Mouse (Mus musculus) cerebellum, postnatal 36 days (tissue): ENCODE data around the gene Il15ra.
"Not testable (repeated sequence)": the region's sequence is repeated elsewhere in the genome, so short reads cannot be mapped to it uniquely, and the experiment has no call there.

Source experiments
- DNase-seq, 2 experiments: peaks; one replicate each; pipeline ENCODE4 v3.0.0; 2021 to 2022; ENCODE audit warnings: mixed read lengths in 2 of 2

The Il15ra gene

DNA sequence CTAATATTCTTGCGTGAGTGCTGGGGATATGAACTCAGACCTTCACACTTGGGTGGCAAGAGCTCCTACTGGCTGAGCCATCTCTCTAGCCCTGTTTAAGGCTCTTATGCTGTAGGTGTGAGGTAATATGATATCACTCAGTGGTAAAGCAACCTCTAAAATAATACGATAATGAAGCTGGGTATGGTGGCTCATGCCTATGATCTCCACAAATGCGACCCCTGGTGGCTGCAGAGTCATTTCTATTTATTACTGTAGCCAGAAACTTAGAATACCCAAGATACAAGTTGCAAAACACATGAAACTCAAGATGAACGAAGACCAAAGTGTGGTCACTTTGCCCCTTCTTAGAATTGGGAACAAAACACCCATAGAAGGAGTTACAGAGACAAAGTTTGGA is 5.0 kb downstream of the Il15ra start:
- DNase-seq = not testable (repeated sequence)

DNA sequence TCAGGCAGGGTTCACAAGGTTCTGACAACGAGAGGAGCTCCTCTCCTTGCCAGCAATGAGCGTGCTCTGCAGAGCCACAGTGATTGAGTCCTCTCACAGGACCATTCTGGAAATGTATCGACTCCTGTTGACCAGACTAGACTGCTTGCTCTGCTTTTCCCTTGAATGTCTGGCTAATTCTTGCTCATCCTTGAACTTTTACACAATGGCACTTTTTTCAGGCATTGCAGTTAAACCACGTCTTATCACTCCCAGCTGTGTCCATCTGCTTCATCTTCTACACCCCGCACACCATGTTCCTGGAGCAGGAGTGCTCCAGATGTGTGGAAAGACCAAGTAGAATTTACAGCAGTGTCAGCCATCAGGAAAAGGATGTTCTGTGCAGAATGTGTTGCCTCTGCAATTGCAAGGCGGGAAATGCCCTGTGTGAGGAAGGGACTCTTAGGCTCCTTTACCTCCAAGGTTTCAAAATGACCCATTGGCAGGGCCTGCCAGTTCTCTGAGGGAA is 7.4 kb downstream of the Il15ra start:
- no peak for DNase-seq

GRCm38 (mm10) chr2:11713021-11713420 is 7.9 kb downstream of the Il15ra start:
- DNase-seq = no peak

GRCm38 (mm10) chr2:11714535-11714934 is 9.4 kb downstream of the Il15ra start:
- DNase-seq = no peak

- no peak for DNase-seq
Measured at GRCm38 (mm10) chr2:11718573-11718972, 13.5 kb downstream of the Il15ra start.

DNA sequence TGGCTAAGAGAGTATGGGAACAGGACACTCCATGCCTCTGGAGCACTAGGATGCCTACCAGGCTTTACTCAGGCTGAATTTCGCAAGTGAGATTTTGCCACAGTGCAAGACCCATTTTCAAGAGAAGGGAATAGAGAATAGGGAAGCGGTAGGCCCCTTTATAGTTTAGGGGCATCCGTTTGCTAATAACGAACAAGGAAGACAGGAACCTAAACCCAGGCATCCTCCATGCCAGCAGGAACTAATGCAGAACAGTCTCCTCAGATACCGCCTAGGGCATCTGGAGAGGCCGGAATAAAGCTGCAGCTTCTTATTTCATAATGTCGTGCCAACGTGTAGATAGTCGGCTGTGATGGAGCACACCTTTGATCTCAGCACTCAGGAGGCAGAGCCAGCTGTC is 17.5 kb downstream of the Il15ra start:
- DNase-seq = no peak

DNA sequence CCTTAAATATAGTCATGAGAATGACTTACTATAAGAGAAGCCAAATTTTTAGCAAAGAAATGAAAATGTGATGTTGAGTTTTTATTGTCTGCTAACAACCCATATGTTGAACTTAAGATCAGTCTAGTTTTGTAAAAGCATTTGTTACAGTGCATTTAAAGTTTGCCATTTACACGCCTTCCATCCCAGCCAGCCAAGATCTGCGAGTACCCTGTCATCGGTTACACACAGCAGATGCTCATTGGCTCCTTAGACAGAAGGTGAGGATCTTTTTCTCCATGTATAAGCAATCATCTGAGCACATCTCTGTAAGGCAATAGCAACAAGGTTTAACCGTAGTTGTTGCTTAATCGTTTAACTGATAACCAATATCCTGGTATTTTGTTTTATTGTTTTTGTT is 22.5 kb downstream of the Il15ra start:
- no peak for DNase-seq

- DNase-seq = no peak
Measured at GRCm38 (mm10) chr2:11729091-11729490, 24.0 kb downstream of the Il15ra start.

- no peak for DNase-seq
Measured at GRCm38 (mm10) chr2:11732978-11733377, 27.9 kb downstream of the Il15ra start.

DNA sequence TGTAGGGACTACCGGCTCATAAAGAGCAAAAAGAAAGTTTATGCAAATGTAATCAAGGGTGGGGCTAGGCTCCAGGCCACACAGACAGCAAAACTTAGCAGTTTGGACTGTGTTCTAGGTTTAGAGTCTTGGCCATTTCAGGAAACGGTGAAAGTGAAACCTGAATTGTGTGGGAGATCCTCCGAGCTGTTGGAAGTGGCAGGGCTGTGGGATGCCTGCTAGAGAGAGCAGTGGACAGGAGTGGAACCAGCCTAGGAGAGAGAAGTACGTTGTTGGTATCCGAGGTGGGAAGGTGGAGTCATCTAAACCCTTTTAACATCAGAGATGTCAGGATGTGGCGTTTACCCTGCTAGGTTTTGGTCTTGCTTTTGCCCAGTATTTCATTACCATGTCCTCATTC is 30.8 kb downstream of the Il15ra start:
- DNase-seq = no peak

GRCm38 (mm10) chr2:11738794-11739193 is 33.7 kb downstream of the Il15ra start:
- no peak for DNase-seq

DNA sequence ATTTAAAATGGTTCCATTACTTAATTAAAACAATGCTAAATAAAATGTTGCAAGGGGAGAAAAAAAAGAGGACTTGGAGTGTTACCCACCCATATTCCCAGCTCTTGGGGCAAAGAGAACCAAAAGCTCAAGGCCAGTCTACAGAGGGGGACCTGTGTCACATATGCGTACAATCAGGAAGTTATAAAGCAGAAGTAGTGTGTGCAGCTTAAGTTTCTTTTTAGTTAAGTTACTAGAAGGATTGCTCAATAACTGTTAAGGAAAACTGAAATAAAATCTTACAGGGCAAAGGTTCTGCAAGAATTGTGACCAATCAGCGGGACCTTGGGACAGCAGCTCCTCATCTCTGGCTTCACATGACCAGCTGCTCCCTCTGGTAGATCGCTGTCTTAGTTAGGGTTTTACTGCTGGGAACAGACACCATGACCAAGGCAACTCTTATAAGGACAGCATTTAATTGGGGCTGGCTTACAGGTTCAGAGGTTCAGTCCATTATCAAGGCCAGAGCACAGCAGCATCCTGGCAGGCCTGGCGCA is 34.5 kb downstream of the Il15ra start:
- no peak for DNase-seq

DNA sequence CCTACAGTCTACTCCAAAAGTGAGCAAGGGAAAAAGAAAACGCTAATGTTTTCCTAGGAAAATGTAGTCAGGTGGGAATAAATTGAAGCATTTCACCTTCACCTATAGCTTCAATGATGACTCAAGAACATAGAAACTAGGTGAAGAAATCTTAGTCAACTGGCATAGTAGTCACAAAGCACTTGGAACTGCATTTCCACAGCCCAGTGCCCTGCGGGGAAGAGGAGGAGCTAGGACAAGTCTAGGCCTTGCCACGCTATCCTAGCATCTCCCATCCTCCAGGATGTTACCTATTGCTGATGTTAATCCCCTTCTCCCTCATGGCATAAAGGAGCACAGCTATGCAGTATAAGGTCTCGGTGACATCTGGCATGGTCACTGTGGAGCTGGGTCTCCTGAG is 57.5 kb downstream of the Il15ra start:
- DNase-seq = no peak

DNA sequence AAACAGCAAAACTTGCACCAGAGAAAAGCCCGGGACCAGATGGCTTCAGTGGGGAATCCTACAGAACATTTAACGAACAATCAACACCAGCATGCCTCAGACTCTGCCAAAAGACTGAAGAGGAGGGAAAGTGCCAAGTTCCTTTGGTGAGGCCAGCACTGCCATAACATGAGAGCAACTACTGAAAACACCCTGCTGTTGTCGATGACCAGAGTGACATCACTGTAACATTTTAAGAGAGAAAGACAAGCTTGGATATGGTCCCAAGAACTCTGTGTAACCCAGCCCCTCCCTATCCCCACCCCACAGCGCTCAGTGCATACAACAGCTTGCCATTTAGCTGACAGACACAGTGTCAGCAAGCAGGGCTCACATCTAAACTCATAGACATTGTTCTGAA is 60.6 kb downstream of the Il15ra start:
- DNase-seq = peak; percentile 39 to 47

GRCm38 (mm10) chr2:11766485-11767160 is 61.5 kb downstream of the Il15ra start:
- no peak for DNase-seq

GRCm38 (mm10) chr2:11767161-11767545 is 62.1 kb downstream of the Il15ra start:
- peak in 1 of 2 experiments; percentile 12 for DNase-seq

- DNase-seq = no peak
Measured at GRCm38 (mm10) chr2:11771701-11772100, 66.6 kb downstream of the Il15ra start.

GRCm38 (mm10) chr2:11772401-11772800 is 67.3 kb downstream of the Il15ra start:
- DNase-seq = no peak

GRCm38 (mm10) chr2:11774426-11774825 is 69.3 kb downstream of the Il15ra start:
- no peak for DNase-seq

DNA sequence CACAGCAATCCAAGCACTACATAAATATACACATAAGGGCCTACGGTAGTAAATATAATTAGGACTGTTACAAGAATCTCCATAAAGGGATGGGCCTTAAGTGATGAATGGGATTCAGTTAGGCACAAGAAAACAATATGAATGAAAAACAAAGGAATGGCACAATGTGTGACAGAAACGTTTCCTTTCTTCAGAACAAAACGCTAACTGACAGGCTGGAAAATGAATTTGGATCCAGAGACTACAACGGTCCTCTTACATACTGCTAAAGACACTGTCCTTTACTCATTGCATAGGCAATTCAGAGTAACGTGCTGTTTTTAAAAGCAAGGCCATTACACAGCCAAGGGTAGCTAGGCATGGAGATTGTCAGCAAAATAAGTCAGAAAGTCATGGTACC is 70.0 kb downstream of the Il15ra start:
- no peak for DNase-seq

DNA sequence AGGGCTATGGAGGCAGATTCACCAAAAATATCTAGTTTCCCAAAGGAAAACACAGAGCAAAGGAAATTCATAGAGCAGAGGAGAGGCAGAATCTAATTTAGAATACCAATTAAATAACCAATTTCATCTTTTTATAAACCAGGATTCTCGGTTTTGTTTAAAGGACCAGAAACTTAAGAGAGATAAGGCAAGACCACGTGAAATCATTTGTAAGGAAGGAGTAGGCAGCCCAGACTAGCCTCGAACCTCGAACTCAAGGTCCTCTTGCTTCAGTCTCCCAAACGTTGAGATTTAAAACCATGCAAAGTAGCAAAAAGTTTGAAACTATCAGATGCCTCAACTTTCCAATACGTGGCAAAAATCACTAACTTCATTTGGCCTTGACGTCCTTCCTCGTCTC is 71.3 kb downstream of the Il15ra start:
- no peak for DNase-seq

- peak; percentile 100 for DNase-seq
Measured at GRCm38 (mm10) chr2:11777091-11778068, 72.3 kb downstream of the Il15ra start, which contains the start of the genes Fbh1 and Ankrd16. Fbh1 (minus strand) TSS chr2:11777582. Ankrd16 (plus strand) TSS chr2:11777876.

- peak; percentile 79 to 83 for DNase-seq
Measured at GRCm38 (mm10) chr2:11778087-11778823, 73.2 kb downstream of the Il15ra start.
